Mouse (Mus musculus) heart, adult 2 months (tissue): ENCODE data around the gene Ascc2. TPM values are rescaled to one million over a fixed set of nuclear protein-coding genes. Genes with fewer than 3 reads are reported as not detected.

ENCODE experiments used
- DNase-seq, 2 experiments: peaks; one replicate each; pipeline ENCODE4 v3.0.0; 2021
- H3K27ac ChIP-seq: fragments of 200-600 bp; 2 replicates; pipeline ENCODE4 v1.8.1; 2022
- H3K27me3 ChIP-seq: fragments of 200-500 bp; 2 replicates; pipeline ENCODE4 v1.6.1; 2012; ENCODE audit warnings: mild to moderate bottlenecking, low read length, inconsistent platforms, mixed read lengths; ENCODE audit not compliant: control insufficient read depth, insufficient read depth
- H3K36me3 ChIP-seq: fragments of 200-500 bp; 2 replicates; pipeline ENCODE4 v1.6.1; 2012; ENCODE audit warnings: low read length, inconsistent platforms; ENCODE audit not compliant: control insufficient read depth, insufficient read depth
- H3K4me1 ChIP-seq: fragments of 200-500 bp; 2 replicates; pipeline ENCODE4 v1.6.1; 2011; ENCODE audit warnings: low read length; ENCODE audit not compliant: control insufficient read depth, insufficient read depth
- H3K4me3 ChIP-seq: fragments of 200-600 bp; 2 replicates; pipeline ENCODE4 v1.8.1; 2022
- H3K79me2 ChIP-seq: fragments of 200-500 bp; replicated peaks from 2 replicates; pipeline ENCODE4 v1.6.1; 2012; ENCODE audit warnings: mild to moderate bottlenecking, inconsistent platforms, low read length, moderate library complexity, mixed read lengths; ENCODE audit not compliant: control insufficient read depth, insufficient read depth
- H3K9ac ChIP-seq: fragments of 200-500 bp; 2 replicates; pipeline ENCODE4 v1.6.1; 2012; ENCODE audit warnings: low read depth, mild to moderate bottlenecking, control low read depth, inconsistent platforms, low read length, mixed read lengths
- CTCF ChIP-seq: fragments of 200-600 bp; IDR thresholded peaks from 2 replicates; pipeline ENCODE4 v1.8.1; 2022; ENCODE audit warnings: antibody characterized with exemption, mild to moderate bottlenecking, moderate library complexity
- EP300 ChIP-seq: fragments of 200-500 bp; IDR thresholded peaks from 2 replicates; pipeline ENCODE4 v1.6.1; 2011; ENCODE audit warnings: low read depth, low read length, control low read depth; ENCODE audit not compliant: insufficient read depth
- POLR2A ChIP-seq: fragments of 200-500 bp; IDR thresholded peaks from 2 replicates; pipeline ENCODE4 v1.6.1; 2011; ENCODE audit warnings: mild to moderate bottlenecking, low read depth, low read length, control low read depth; ENCODE audit not compliant: insufficient read depth
- WGBS: fragments of 180-500 bp; shearing (Covaris S2); methylation state at CpG from one replicate; pipeline ENCODE4 v1.1.7; 2018; 5-methylcytosine and 5-hydroxymethylcytosine counted together
- intact Hi-C: fragments of 180-260 bp; cut with DNase I; formaldehyde crosslinking; loops from one replicate; pipeline ENCODE4 v1.15.1; 2025
- polyA plus RNA-seq: library from polyadenylated mRNA; depleted of rRNA; stranded (reverse); fragments of >200 nt; gene quantifications from 2 replicates; pipeline ENCODE4 v1.2.3, GENCODE M21; 2012
- total RNA-seq, 2 experiments: library from RNA; stranded (reverse); gene quantifications; 2 replicates each; pipeline ENCODE4 v1.2.3; 2021

The Ascc2 gene
- total and polyA plus RNA-seq, 3 experiments = 9.7 to 14.5 (median 14.1) TPM

GRCm38 (mm10) chr11:4606541-4606940 is 31.0 kb upstream of the Ascc2 start:
- Histone ChIP-seq H3K79me2 (no peaks in the 10 kb centered on the region), H3K27ac (peak overlapping the region; percentile 75), H3K4me1 (peaks cover 17% of the 10 kb centered on the region), H3K9ac (peak overlapping the region; percentile 12; the same call in 1 of the 2 replicates), H3K36me3 (peaks cover 12% of the 10 kb centered on the region; the same call in 1 of the 2 replicates), H3K4me3 (no peak overlapping the region), H3K27me3 (no peaks in the 10 kb centered on the region)
- DNase-seq = peak in 1 of 2 experiments; percentile 27
- TF ChIP-seq CTCF (no peak), POLR2A (no peak), EP300 (no peak)
- intact Hi-C loops = no loop called here
- 51% methylated on average over 1 of the region's 1 CpGs for WGBS

GRCm38 (mm10) chr11:4611904-4612303 is 25.6 kb upstream of the Ascc2 start:
- H3K4me1 ChIP-seq = peaks cover 5% of the 10 kb centered on the region
- H3K79me2 ChIP-seq = no peaks in the 10 kb centered on the region
- H3K36me3 ChIP-seq = peaks cover 7% of the 10 kb centered on the region; the same call in 1 of the 2 replicates
- peak in 1 of 2 experiments; percentile 25 for DNase-seq
- TF ChIP-seq EP300 (no peak), CTCF (no peak), POLR2A (no peak)
- intact Hi-C loops = no loop called here
- 35% methylated on average over 2 of the region's 2 CpGs for WGBS
- peak overlapping the region; percentile 64 for H3K27ac ChIP-seq
- peak overlapping the region; percentile 24; the same call in 1 of the 2 replicates for H3K4me3 ChIP-seq
- H3K27me3 ChIP-seq = no peaks in the 10 kb centered on the region
- no peak overlapping the region for H3K9ac ChIP-seq

- TF ChIP-seq CTCF (no peak), EP300 (no peak), POLR2A (no peak)
- Histone ChIP-seq H3K27me3 (no peaks in the 10 kb centered on the region), H3K4me1 (peaks cover 7% of the 10 kb centered on the region), H3K27ac (peak within 1 kb of the TSS; percentile 42), H3K9ac (peak within 1 kb of the TSS; percentile 19), H3K36me3 (no peaks in the 10 kb centered on the region), H3K79me2 (no peaks in the 10 kb centered on the region), H3K4me3 (peak within 1 kb of the TSS; percentile 43)
- 28% methylated on average over 16 of the region's 16 CpGs for whole genome bisulfite sequencing
- intact Hi-C loops = no loop called here
- DNase-seq = no peak
These were observed 17.5 kb upstream of the Ascc2 start, which contains the start of gene Gm11032 for GRCm38 (mm10) chr11:4620017-4620485. TSS of gene Gm11032 (plus strand) at chr11:4620067.

- peak; percentile 63 to 68 for DNase-seq
- Histone ChIP-seq H3K4me1 (peaks cover 7% of the 10 kb centered on the region), H3K27ac (peak overlapping the region; percentile 42), H3K4me3 (peak overlapping the region; percentile 43), H3K27me3 (no peaks in the 10 kb centered on the region), H3K9ac (peak overlapping the region; percentile 19), H3K79me2 (no peaks in the 10 kb centered on the region), H3K36me3 (no peaks in the 10 kb centered on the region)
- TF ChIP-seq POLR2A (no peak), CTCF (no peak), EP300 (no peak)
- intact Hi-C loops = no loop called here
- 19% methylated on average over 13 of the region's 13 CpGs for WGBS
These were observed 16.9 kb upstream of the Ascc2 start for GRCm38 (mm10) chr11:4620501-4621108.

- DNase-seq = no peak
- no peaks in the 10 kb centered on the region for H3K36me3 ChIP-seq
- no peak overlapping the region for H3K9ac ChIP-seq
- no peaks in the 10 kb centered on the region for H3K27me3 ChIP-seq
- H3K4me1 ChIP-seq = peaks cover 7% of the 10 kb centered on the region
- TF ChIP-seq CTCF = no peak
- TF ChIP-seq POLR2A = no peak
- no peak for TF ChIP-seq EP300
- H3K79me2 ChIP-seq = no peaks in the 10 kb centered on the region
- 66% methylated on average over 4 of the region's 4 CpGs for WGBS
- no peak overlapping the region for H3K27ac ChIP-seq
- intact Hi-C loops = no loop called here
- H3K4me3 ChIP-seq = no peak overlapping the region
These were observed 15.7 kb upstream of the Ascc2 start for GRCm38 (mm10) chr11:4621866-4622265.

- Histone ChIP-seq H3K79me2 (no peaks in the 10 kb centered on the region), H3K4me1 (peaks cover 7% of the 10 kb centered on the region), H3K4me3 (no peak overlapping the region), H3K36me3 (no peaks in the 10 kb centered on the region), H3K27me3 (no peaks in the 10 kb centered on the region), H3K9ac (no peak overlapping the region), H3K27ac (no peak overlapping the region)
- intact Hi-C loops = no loop called here
- WGBS = 85% methylated on average over 7 of the region's 7 CpGs
- DNase-seq = no peak
- no peak for TF ChIP-seq POLR2A
- TF ChIP-seq EP300 = no peak
- TF ChIP-seq CTCF = no peak
These were observed 15.0 kb upstream of the Ascc2 start for GRCm38 (mm10) chr11:4622442-4622986.
